Mouse (Mus musculus) kidney, adult 2 months (tissue): ENCODE data around the gene Dlx3.

ENCODE experiments used
- CTCF ChIP-seq: fragments of 200-500 bp; conservative IDR thresholded peaks from 2 replicates; pipeline ENCODE4 v1.5.1; 2011; ENCODE audit warnings: low read depth, mild to moderate bottlenecking, control low read depth, low read length, moderate library complexity, mixed read lengths; ENCODE audit not compliant: insufficient read depth, insufficient read length
- POLR2A ChIP-seq: fragments of 200-500 bp; IDR thresholded peaks from one replicate; pipeline ENCODE4 v1.6.1; 2011; ENCODE audit warnings: low read depth, low read length, control low read depth

DNA sequence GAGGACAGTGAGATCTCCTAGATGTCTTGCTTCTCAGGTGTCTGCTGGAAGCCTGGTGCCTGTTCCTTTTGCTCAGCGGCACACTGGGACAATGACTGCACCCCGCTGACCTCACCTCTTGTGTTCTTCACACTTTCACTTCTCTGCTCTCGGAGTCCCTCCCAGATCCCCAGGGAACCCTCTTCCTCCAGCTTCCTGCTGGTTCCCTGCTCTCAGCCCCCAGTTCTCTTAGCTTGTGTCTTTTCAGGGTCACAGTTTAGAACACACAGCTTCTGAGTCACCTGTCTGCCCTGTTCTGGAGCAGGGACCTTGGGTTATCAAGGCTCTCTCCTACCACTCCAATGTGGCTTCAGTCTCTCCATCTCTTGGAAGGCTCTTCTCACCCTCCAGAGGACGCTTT lies 35.7 kb upstream of the Dlx3 start:
- TF ChIP-seq CTCF (no peak), POLR2A (no peak)
